Mouse (Mus musculus) cortical plate, adult 2 months (tissue): ENCODE measurements around the gene St6galnac5.

Experiments
- CTCF ChIP-seq: fragments of 200-500 bp; IDR thresholded peaks from 2 replicates; pipeline ENCODE4 v1.5.1; 2011; ENCODE audit warnings: mild to moderate bottlenecking, control low read depth, low read length; ENCODE audit not compliant: insufficient read depth; ENCODE audit errors: extremely low read depth
- POLR2A ChIP-seq: fragments of 200-500 bp; IDR thresholded peaks from 2 replicates; pipeline ENCODE4 v1.6.1; 2011; ENCODE audit warnings: mild to moderate bottlenecking, low read length, control low read depth; ENCODE audit not compliant: insufficient read depth; ENCODE audit errors: extremely low read depth

GRCm38 (mm10) chr3:152947031-152947640 lies 34.9 kb downstream of the St6galnac5 start:
- TF ChIP-seq CTCF, result no peak
- TF ChIP-seq POLR2A, result no peak
